Mouse (Mus musculus) bone marrow, adult 2 months (tissue): ENCODE measurements around the gene Ube3b.

ENCODE experiments used
- CTCF ChIP-seq: fragments of 200-500 bp; IDR thresholded peaks from 2 replicates; pipeline ENCODE4 v1.5.1; 2011; ENCODE audit warnings: low read length, control low read depth; ENCODE audit not compliant: control insufficient read depth, insufficient read depth
- POLR2A ChIP-seq: fragments of 200-500 bp; IDR thresholded peaks from 2 replicates; pipeline ENCODE4 v1.6.1; 2011; ENCODE audit warnings: low read depth, mild to moderate bottlenecking, control low read depth, low read length, borderline replicate concordance; ENCODE audit not compliant: control insufficient read depth

GRCm38 (mm10) chr5:114371731-114372473, 8.5 kb upstream of the Ube3b start:
- TF ChIP-seq CTCF (no peak), POLR2A (no peak)
